8 mouse cellular contexts compared by ENCODE assay signal in genomic region chr10:62577673-62578337, GRCm38 (mm10). TPM values are rescaled to one million over a fixed set of nuclear protein-coding genes. Genes with fewer than 3 reads are reported as not detected.
DNase-seq lines count a peak whose midpoint lies in the region; ATAC-seq and TF ChIP-seq lines count a peak whose summit lies in the region.

No protein-coding gene starts in this region.

- H3K4me3 ChIP-seq in layer of hippocampus, adult 2 months = peak overlapping the region; percentile 75
- peak overlapping the region; percentile 94 for H3K4me3 ChIP-seq in forebrain, embryonic 11.5 days (ENCODE audit: low read depth, low read length)
- peak overlapping the region; percentile 96 for H3K4me3 ChIP-seq in limb, embryonic 15.5 days
- H3K4me3 ChIP-seq in stomach, embryonic 14.5 days (ENCODE audit: low read depth, low read length) = peak overlapping the region; percentile 87

- H3K4me2 ChIP-seq in forebrain, embryonic 11.5 days (ENCODE audit: low read depth, low read length, severe bottlenecking) = peak overlapping the region; percentile 86
- peak overlapping the region; percentile 82 for H3K4me2 ChIP-seq in limb, embryonic 15.5 days
- peak overlapping the region; percentile 71 for H3K4me2 ChIP-seq in stomach, embryonic 14.5 days (replicated peaks; ENCODE audit: low read depth, low read length)

- ATAC-seq in forebrain, embryonic 11.5 days (replicated peaks; ENCODE audit: low FRiP score) = peak; percentile 70
- peak; percentile 75; the same call in 1 of the 2 replicates for ATAC-seq in limb, embryonic 15.5 days (ENCODE audit: insufficient number of reproducible peaks, low FRiP score, low TSS enrichment, low read depth)
- peak; percentile 80 for ATAC-seq in stomach, embryonic 14.5 days (ENCODE audit: insufficient number of reproducible peaks, insufficient read depth, low FRiP score, low read depth)

- H3K4me1 ChIP-seq in forebrain, embryonic 11.5 days (replicated peaks; ENCODE audit: control insufficient read depth, insufficient read depth, low read length) = peaks cover 2% of the 10 kb centered on the region; the same call in 1 of the 2 replicates
- peaks cover 15% of the 10 kb centered on the region for H3K4me1 ChIP-seq in limb, embryonic 15.5 days
- no peaks in the 10 kb centered on the region for H3K4me1 ChIP-seq in stomach, embryonic 14.5 days (ENCODE audit: control insufficient read depth, insufficient read depth, low read length)

- TF ChIP-seq CTCF in layer of hippocampus, adult 2 months (conservative IDR thresholded peaks at IDR 0.05) = no peak

- H3K27ac ChIP-seq in layer of hippocampus, adult 2 months = peak overlapping the region; percentile 96
- peak overlapping the region; percentile 46; the same call in 1 of the 2 replicates for H3K27ac ChIP-seq in forebrain, embryonic 11.5 days (ENCODE audit: low read depth, low read length)
- peak overlapping the region; percentile 80 for H3K27ac ChIP-seq in limb, embryonic 15.5 days
- H3K27ac ChIP-seq in stomach, embryonic 14.5 days (ENCODE audit: low read length) = peak overlapping the region; percentile 56; the same call in 1 of the 2 replicates

- H3K9me3 ChIP-seq in forebrain, embryonic 11.5 days (ENCODE audit: control insufficient read depth, low read length) = no peaks in the 10 kb centered on the region
- H3K9me3 ChIP-seq in limb, embryonic 15.5 days = no peaks in the 10 kb centered on the region
- H3K9me3 ChIP-seq in stomach, embryonic 14.5 days (ENCODE audit: control insufficient read depth, low read depth, low read length) = no peaks in the 10 kb centered on the region

- no peaks in the 10 kb centered on the region for H3K27me3 ChIP-seq in forebrain, embryonic 11.5 days (ENCODE audit: control insufficient read depth, insufficient read depth, low read length)
- H3K27me3 ChIP-seq in limb, embryonic 15.5 days = no peaks in the 10 kb centered on the region
- H3K27me3 ChIP-seq in stomach, embryonic 14.5 days (ENCODE audit: control insufficient read depth, insufficient read depth, low read length) = no peaks in the 10 kb centered on the region

- under 1% methylated on average over 54 of the region's 54 CpGs for WGBS in forebrain, embryonic 11.5 days
- WGBS in limb, embryonic 15.5 days = under 1% methylated on average over 53 of the region's 54 CpGs
- under 1% methylated on average over 54 of the region's 54 CpGs for WGBS in stomach, embryonic 14.5 days

- peaks cover 4% of the 10 kb centered on the region; the same call in 1 of the 2 replicates for H3K36me3 ChIP-seq in forebrain, embryonic 11.5 days (ENCODE audit: control insufficient read depth, insufficient read depth, low read length)
- peaks cover 48% of the 10 kb centered on the region for H3K36me3 ChIP-seq in limb, embryonic 15.5 days
- H3K36me3 ChIP-seq in stomach, embryonic 14.5 days (ENCODE audit: control insufficient read depth, insufficient read depth, low read length) = peaks cover 31% of the 10 kb centered on the region

- H3K9ac ChIP-seq in forebrain, embryonic 11.5 days (ENCODE audit: low read length) = peak overlapping the region; percentile 87
- peak overlapping the region; percentile 76 for H3K9ac ChIP-seq in limb, embryonic 15.5 days
- H3K9ac ChIP-seq in stomach, embryonic 14.5 days (replicated peaks; ENCODE audit: low read depth, low read length) = peak overlapping the region; percentile 77

- DNase-seq in layer of hippocampus, adult 2 months (ENCODE audit: low spot score in 2 of 2) = peak; percentile 54 to 62
- DNase-seq in layer of hippocampus, postnatal 36 days = no peak
- peak; percentile 24 for DNase-seq in WW6 (ENCODE audit: low read depth, low spot score)
- DNase-seq in forebrain, embryonic 11.5 days (ENCODE audit: low spot score) = no peak
- DNase-seq in urinary bladder, postnatal 10 days (ENCODE audit: low spot score) = no peak
- DNase-seq in adrenal gland, adult 18-20 months (ENCODE audit: low spot score in 2 of 2) = no peak

RNA-seq across cellular contexts. Expression of gene Kif1bp, which starts 0.5 kb away (rescaled TPM):
- total RNA-seq in layer of hippocampus, adult 2 months (2021) = 100 to 1,000 TPM; 214 to 216 TPM
- 100 to 1,000 TPM; 206 to 214 TPM for total RNA-seq in layer of hippocampus, postnatal 36 days (2021)
- 50.5 and 57.9 TPM in 2 replicates for polyA plus RNA-seq in forebrain, embryonic 11.5 days (2014; fragmentation: Nextera tagmentation; extraction: Ambion mirVana)
- 31.9 and 36.9 TPM in 2 replicates for polyA plus RNA-seq in limb, embryonic 15.5 days (2015; fragmentation: Nextera tagmentation; extraction: Ambion mirVana)
- polyA plus RNA-seq in stomach, embryonic 14.5 days (2014; fragmentation: Nextera tagmentation; extraction: Ambion mirVana) = 38.7 and 41.6 TPM in 2 replicates
- 10 to 100 TPM; 45.7 to 57.0 TPM for total RNA-seq in adrenal gland, adult 18-20 months (2021)

RNA-seq across cellular contexts. Expression of gene Ddx21, which starts 24.3 kb away (rescaled TPM):
- total RNA-seq in layer of hippocampus, adult 2 months (2021) = 10 to 100 TPM; 20.3 to 25.5 TPM
- total RNA-seq in layer of hippocampus, postnatal 36 days (2021) = 10 to 100 TPM; 21.1 to 22.5 TPM
- 41.1 and 41.2 TPM in 2 replicates for polyA plus RNA-seq in forebrain, embryonic 11.5 days (2014; fragmentation: Nextera tagmentation; extraction: Ambion mirVana)
- 17.4 and 18.3 TPM in 2 replicates for polyA plus RNA-seq in limb, embryonic 15.5 days (2015; fragmentation: Nextera tagmentation; extraction: Ambion mirVana)
- polyA plus RNA-seq in stomach, embryonic 14.5 days (2014; fragmentation: Nextera tagmentation; extraction: Ambion mirVana) = 27.0 and 28.3 TPM in 2 replicates
- 10 to 100 TPM; 75.4 to 79.8 TPM for total RNA-seq in adrenal gland, adult 18-20 months (2021)

RNA-seq across cellular contexts. Expression of gene Srgn, which starts 50.6 kb away (rescaled TPM):
- total RNA-seq in layer of hippocampus, adult 2 months (2021) = 1 to 10 TPM; 4.7 to 6.9 TPM
- 1 to 10 TPM; 8.4 to 8.5 TPM for total RNA-seq in layer of hippocampus, postnatal 36 days (2021)
- 3.3 and 5.4 TPM in 2 replicates for polyA plus RNA-seq in forebrain, embryonic 11.5 days (2014; fragmentation: Nextera tagmentation; extraction: Ambion mirVana)
- polyA plus RNA-seq in limb, embryonic 15.5 days (2015; fragmentation: Nextera tagmentation; extraction: Ambion mirVana) = 50.5 and 56.2 TPM in 2 replicates
- 8.3 and 8.7 TPM in 2 replicates for polyA plus RNA-seq in stomach, embryonic 14.5 days (2014; fragmentation: Nextera tagmentation; extraction: Ambion mirVana)
- 10 to 100 TPM; 48.6 to 55.5 TPM for total RNA-seq in adrenal gland, adult 18-20 months (2021)

Comparison
In these comparisons a context has a peak if more than half of its experiments do, and no peak if none do; other contexts are left out.
1. DNase-seq: peak in layer of hippocampus, adult 2 months (2 of 2) and WW6 (single experiment); none in layer of hippocampus, postnatal 36 days (0 of 2), forebrain, embryonic 11.5 days (single experiment), urinary bladder, postnatal 10 days (single experiment) and adrenal gland, adult 18-20 months (0 of 2).
2. H3K27ac ChIP-seq: peak in every context shown above with its lines; median percentile 96 in layer of hippocampus, adult 2 months; 80 in limb, embryonic 15.5 days; 56 in stomach, embryonic 14.5 days; 46 in forebrain, embryonic 11.5 days.
3. RNA of gene Srgn, which starts 50.6 kb away (total RNA-seq): 48.6 to 55.5 TPM in adrenal gland, adult 18-20 months; 8.4 to 8.5 TPM in layer of hippocampus, postnatal 36 days and 4.7 to 6.9 TPM in layer of hippocampus, adult 2 months; every median in the first group is over 4 times any median in the second.
4. Peak in every context shown above with its lines, with median percentiles within 50 percentile points of each other: H3K4me3 ChIP-seq, ATAC-seq, H3K4me2 ChIP-seq and H3K9ac ChIP-seq.